Mouse (Mus musculus) limb, embryonic 12.5 days (tissue): Measurements from ENCODE around the gene Atxn7. TPM values are rescaled to one million over a fixed set of nuclear protein-coding genes. Genes with fewer than 3 reads are reported as not detected.

Experiments
- ATAC-seq: fragments of 200-750 bp; cut with Nextera tagmentation; 2 replicates; pipeline ENCODE4 v1.8.0; 2017; ENCODE audit warnings: low read depth, moderate TSS enrichment; ENCODE audit not compliant: insufficient number of reproducible peaks, insufficient read depth, low FRiP score, low TSS enrichment
- H3K27ac ChIP-seq: fragments of 300-500 bp; sonication (generic); 2 replicates; pipeline ENCODE4 v1.5.1; 2016; ENCODE audit warnings: mild to moderate bottlenecking, moderate library complexity
- H3K27me3 ChIP-seq: fragments of 300-500 bp; sonication (generic); 2 replicates; pipeline ENCODE4 v1.6.1; 2016; ENCODE audit warnings: mild to moderate bottlenecking, moderate library complexity
- H3K36me3 ChIP-seq: fragments of 300-500 bp; sonication (generic); 2 replicates; pipeline ENCODE4 v1.6.1; 2016; ENCODE audit warnings: mild to moderate bottlenecking, moderate library complexity
- H3K4me1 ChIP-seq: fragments of 300-500 bp; sonication (generic); replicated peaks from 2 replicates; pipeline ENCODE4 v1.6.1; 2016
- H3K4me2 ChIP-seq: fragments of 300-500 bp; sonication (generic); 2 replicates; pipeline ENCODE4 v1.6.1; 2016; ENCODE audit warnings: mild to moderate bottlenecking, moderate library complexity
- H3K4me3 ChIP-seq: fragments of 300-500 bp; sonication (generic); replicated peaks from 2 replicates; pipeline ENCODE4 v1.5.1; 2016; ENCODE audit warnings: mild to moderate bottlenecking
- H3K9ac ChIP-seq: fragments of 300-500 bp; sonication (generic); replicated peaks from 2 replicates; pipeline ENCODE4 v1.6.1; 2016; ENCODE audit warnings: mild to moderate bottlenecking, moderate library complexity
- H3K9me3 ChIP-seq: fragments of 300-500 bp; sonication (generic); 2 replicates; pipeline ENCODE4 v1.6.1; 2016; ENCODE audit warnings: mild to moderate bottlenecking, moderate library complexity
- WGBS: fragments of 180-500 bp; shearing (Covaris S2); methylation state at CpG from one replicate; pipeline ENCODE4 v1.1.7; 2016; 5-methylcytosine and 5-hydroxymethylcytosine counted together
- polyA plus RNA-seq: library from polyadenylated mRNA; unstranded; fragments of >200 nt; fragmentation: Nextera tagmentation; extraction: Ambion mirVana; gene quantifications from 2 replicates; pipeline ENCODE4 v1.2.1, GENCODE M21; 2016

Atxn7 gene
- polyA plus RNA-seq, 1 experiment from 2014 or later, result 4.8 TPM

GRCm38 (mm10) chr14:13960079-13960478 lies 1.2 kb upstream of the Atxn7 start:
- 0% methylated on average over 9 of the region's 9 CpGs for WGBS
- H3K4me3 ChIP-seq, result peak overlapping the region; percentile 93
- H3K9ac ChIP-seq, result peak overlapping the region; percentile 99
- peaks cover 14% of the 10 kb centered on the region for H3K36me3 ChIP-seq
- peak; percentile 15; the same call in 1 of the 2 replicates for ATAC-seq
- H3K27me3 ChIP-seq, result no peaks in the 10 kb centered on the region
- no peaks in the 10 kb centered on the region for H3K9me3 ChIP-seq
- peak overlapping the region; percentile 93 for H3K27ac ChIP-seq
- peaks cover 16% of the 10 kb centered on the region for H3K4me1 ChIP-seq
- peak overlapping the region; percentile 68 for H3K4me2 ChIP-seq

- peak overlapping the region; percentile 99 for H3K9ac ChIP-seq
- no peaks in the 10 kb centered on the region for H3K27me3 ChIP-seq
- under 1% methylated on average over 73 of the region's 75 CpGs for WGBS
- peaks cover 16% of the 10 kb centered on the region for H3K4me1 ChIP-seq
- peaks cover 8% of the 10 kb centered on the region for H3K36me3 ChIP-seq
- peak overlapping the region; percentile 93 for H3K27ac ChIP-seq
- peak overlapping the region; percentile 68 for H3K4me2 ChIP-seq
- no peaks in the 10 kb centered on the region for H3K9me3 ChIP-seq
- ATAC-seq, result peak; percentile 81
- peak overlapping the region; percentile 93 for H3K4me3 ChIP-seq
These were observed 536 bp upstream of the Atxn7 start for GRCm38 (mm10) chr14:13960482-13961325.

- no peaks in the 10 kb centered on the region for H3K9me3 ChIP-seq
- no peak overlapping the region for H3K4me2 ChIP-seq
- H3K27ac ChIP-seq, result no peak overlapping the region
- H3K4me3 ChIP-seq, result no peak overlapping the region
- H3K4me1 ChIP-seq, result peaks cover 16% of the 10 kb centered on the region
- no peaks in the 10 kb centered on the region for H3K27me3 ChIP-seq
- 89% methylated on average over 6 of the region's 6 CpGs for WGBS
- H3K36me3 ChIP-seq, result peaks cover under 1% of the 10 kb centered on the region; the same call in 1 of the 2 replicates
- no peak overlapping the region for H3K9ac ChIP-seq
- no peak for ATAC-seq
These were observed 1.2 kb downstream of the Atxn7 start for GRCm38 (mm10) chr14:13962476-13962875.

- Histone ChIP-seq H3K4me3 (no peak overlapping the region), H3K27ac (no peak overlapping the region), H3K4me1 (peaks cover 16% of the 10 kb centered on the region), H3K9ac (no peak overlapping the region), H3K4me2 (no peak overlapping the region), H3K9me3 (no peaks in the 10 kb centered on the region), H3K36me3 (no peaks in the 10 kb centered on the region), H3K27me3 (no peaks in the 10 kb centered on the region)
- no peak for ATAC-seq
- 74% methylated on average over 1 of the region's 1 CpGs for WGBS
These were observed 2.3 kb downstream of the Atxn7 start for GRCm38 (mm10) chr14:13963527-13963926.

GRCm38 (mm10) chr14:13967607-13968006 lies 6.4 kb downstream of the Atxn7 start:
- no peaks in the 10 kb centered on the region for H3K36me3 ChIP-seq
- H3K4me3 ChIP-seq, result no peak overlapping the region
- H3K27me3 ChIP-seq, result no peaks in the 10 kb centered on the region
- no peak for ATAC-seq
- no peak overlapping the region for H3K27ac ChIP-seq
- WGBS, result 52% methylated on average over 1 of the region's 1 CpGs
- no peak overlapping the region for H3K4me2 ChIP-seq
- H3K9ac ChIP-seq, result no peak overlapping the region
- no peaks in the 10 kb centered on the region for H3K9me3 ChIP-seq
- peaks cover 8% of the 10 kb centered on the region for H3K4me1 ChIP-seq

- 68% methylated on average over 5 of the region's 5 CpGs for WGBS
- Histone ChIP-seq H3K27ac (no peak overlapping the region), H3K9me3 (no peaks in the 10 kb centered on the region)
These were observed 7.2 kb downstream of the Atxn7 start for GRCm38 (mm10) chr14:13968476-13968875.

GRCm38 (mm10) chr14:13970513-13970912 lies 9.3 kb downstream of the Atxn7 start:
- Histone ChIP-seq H3K9me3 (no peaks in the 10 kb centered on the region), H3K4me1 (peaks cover 8% of the 10 kb centered on the region), H3K36me3 (no peaks in the 10 kb centered on the region), H3K4me3 (no peak overlapping the region), H3K4me2 (no peak overlapping the region), H3K27me3 (no peaks in the 10 kb centered on the region), H3K9ac (no peak overlapping the region), H3K27ac (no peak overlapping the region)
- no peak for ATAC-seq
- WGBS, result 42% methylated on average over 3 of the region's 3 CpGs

More at GRCm38 (mm10) chr14:13968476-13968875, 7.2 kb downstream of the Atxn7 start:
- no peak for ATAC-seq
- Histone ChIP-seq H3K4me2 (no peak overlapping the region), H3K27me3 (no peaks in the 10 kb centered on the region), H3K4me1 (peaks cover 8% of the 10 kb centered on the region), H3K4me3 (no peak overlapping the region), H3K36me3 (no peaks in the 10 kb centered on the region), H3K9ac (no peak overlapping the region)

GRCm38 (mm10) chr14:13971644-13972234 lies 10.5 kb downstream of the Atxn7 start:
- no peak for ATAC-seq
- H3K27ac ChIP-seq, result no peak overlapping the region
- no peak overlapping the region for H3K9ac ChIP-seq
- H3K4me2 ChIP-seq, result no peak overlapping the region
- WGBS, result 58% methylated on average over 6 of the region's 6 CpGs
- H3K27me3 ChIP-seq, result no peaks in the 10 kb centered on the region
- peaks cover 8% of the 10 kb centered on the region for H3K4me1 ChIP-seq
- H3K4me3 ChIP-seq, result no peak overlapping the region
- H3K9me3 ChIP-seq, result no peaks in the 10 kb centered on the region
- H3K36me3 ChIP-seq, result no peaks in the 10 kb centered on the region

- Histone ChIP-seq H3K4me2 (no peak overlapping the region), H3K9ac (no peak overlapping the region), H3K4me1 (no peaks in the 10 kb centered on the region), H3K9me3 (no peaks in the 10 kb centered on the region), H3K27me3 (no peaks in the 10 kb centered on the region), H3K27ac (no peak overlapping the region), H3K4me3 (no peak overlapping the region), H3K36me3 (no peaks in the 10 kb centered on the region)
- ATAC-seq, result no peak
- WGBS, result 56% methylated on average over 1 of the region's 1 CpGs
These were observed 16.3 kb downstream of the Atxn7 start for GRCm38 (mm10) chr14:13977498-13977897.

GRCm38 (mm10) chr14:13981286-13981685 lies 20.0 kb downstream of the Atxn7 start:
- no peak overlapping the region for H3K27ac ChIP-seq
- H3K4me1 ChIP-seq, result no peaks in the 10 kb centered on the region
- no peak for ATAC-seq
- no peaks in the 10 kb centered on the region for H3K9me3 ChIP-seq
- H3K9ac ChIP-seq, result no peak overlapping the region
- H3K27me3 ChIP-seq, result no peaks in the 10 kb centered on the region
- no peak overlapping the region for H3K4me2 ChIP-seq
- no peak overlapping the region for H3K4me3 ChIP-seq
- 39% methylated on average over 2 of the region's 2 CpGs for WGBS
- H3K36me3 ChIP-seq, result no peaks in the 10 kb centered on the region

- H3K27me3 ChIP-seq, result no peaks in the 10 kb centered on the region
- H3K9me3 ChIP-seq, result no peaks in the 10 kb centered on the region
- no peaks in the 10 kb centered on the region for H3K4me1 ChIP-seq
- 53% methylated on average over 2 of the region's 2 CpGs for WGBS
- H3K4me2 ChIP-seq, result no peak overlapping the region
- H3K9ac ChIP-seq, result no peak overlapping the region
- no peaks in the 10 kb centered on the region for H3K36me3 ChIP-seq
- H3K4me3 ChIP-seq, result no peak overlapping the region
- no peak for ATAC-seq
- H3K27ac ChIP-seq, result no peak overlapping the region
These were observed 20.9 kb downstream of the Atxn7 start for GRCm38 (mm10) chr14:13982174-13982573.
